Mouse (Mus musculus): ENCODE results near the gene Cyp2s1. TPM values are rescaled to one million over a fixed set of nuclear protein-coding genes. Genes with fewer than 3 reads are reported as not detected.

The Cyp2s1 gene
- polyA plus RNA-seq, 1 experiment, result 4.9 TPM

- no peak overlapping the region for H3K4me3 ChIP-seq (ENCODE audit: insufficient read depth, low read length)
- TF ChIP-seq CTCF (IDR thresholded peaks at IDR 0.05; ENCODE audit: extremely low read depth, insufficient read depth, low read length), result no peak
- TF ChIP-seq POLR2A (IDR thresholded peaks at IDR 0.05; ENCODE audit: extremely low read depth, insufficient read depth, low read length), result no peak
- no peak overlapping the region for H3K27ac ChIP-seq (ENCODE audit: insufficient read depth, low read length)
- H3K4me1 ChIP-seq (ENCODE audit: control insufficient read depth, insufficient read depth, low read length), result no peaks in the 10 kb centered on the region
Measured at GRCm38 (mm10) chr7:25815571-25815970, 1.1 kb downstream of the Cyp2s1 start.

- no peak overlapping the region for H3K4me3 ChIP-seq (ENCODE audit: insufficient read depth, low read length)
- TF ChIP-seq POLR2A (IDR thresholded peaks at IDR 0.05; ENCODE audit: extremely low read depth, insufficient read depth, low read length) (no peak), CTCF (IDR thresholded peaks at IDR 0.05; ENCODE audit: extremely low read depth, insufficient read depth, low read length) (no peak)
Measured at GRCm38 (mm10) chr7:25814711-25815110, 2.0 kb downstream of the Cyp2s1 start.

GRCm38 (mm10) chr7:25812195-25812594 lies 4.5 kb downstream of the Cyp2s1 start:
- no peak overlapping the region for H3K4me3 ChIP-seq (ENCODE audit: insufficient read depth, low read length)
- TF ChIP-seq POLR2A (IDR thresholded peaks at IDR 0.05; ENCODE audit: extremely low read depth, insufficient read depth, low read length), result no peak
- TF ChIP-seq CTCF (IDR thresholded peaks at IDR 0.05; ENCODE audit: extremely low read depth, insufficient read depth, low read length), result no peak
- H3K4me1 ChIP-seq (ENCODE audit: control insufficient read depth, insufficient read depth, low read length), result no peaks in the 10 kb centered on the region

More at GRCm38 (mm10) chr7:25814711-25815110, 2.0 kb downstream of the Cyp2s1 start:
- Histone ChIP-seq H3K27ac (ENCODE audit: insufficient read depth, low read length) (no peak overlapping the region), H3K4me1 (ENCODE audit: control insufficient read depth, insufficient read depth, low read length) (no peaks in the 10 kb centered on the region)

GRCm38 (mm10) chr7:25811716-25812115 lies 5.0 kb downstream of the Cyp2s1 start:
- TF ChIP-seq POLR2A (IDR thresholded peaks at IDR 0.05; ENCODE audit: extremely low read depth, insufficient read depth, low read length) (no peak), CTCF (IDR thresholded peaks at IDR 0.05; ENCODE audit: extremely low read depth, insufficient read depth, low read length) (no peak)
- no peaks in the 10 kb centered on the region for H3K4me1 ChIP-seq (ENCODE audit: control insufficient read depth, insufficient read depth, low read length)
- no peak overlapping the region for H3K27ac ChIP-seq (ENCODE audit: insufficient read depth, low read length)
- H3K4me3 ChIP-seq (ENCODE audit: insufficient read depth, low read length), result no peak overlapping the region

More at GRCm38 (mm10) chr7:25812195-25812594, 4.5 kb downstream of the Cyp2s1 start:
- no peak overlapping the region for H3K27ac ChIP-seq (ENCODE audit: insufficient read depth, low read length)

GRCm38 (mm10) chr7:25805631-25806343 lies 10.9 kb downstream of the Cyp2s1 start:
- TF ChIP-seq CTCF (IDR thresholded peaks at IDR 0.05; ENCODE audit: extremely low read depth, insufficient read depth, low read length), result peak; percentile 69
- no peak for TF ChIP-seq POLR2A (IDR thresholded peaks at IDR 0.05; ENCODE audit: extremely low read depth, insufficient read depth, low read length)
- no peak overlapping the region for H3K27ac ChIP-seq (ENCODE audit: insufficient read depth, low read length)
- H3K4me1 ChIP-seq (ENCODE audit: control insufficient read depth, insufficient read depth, low read length), result 0 out of 2 replicates have a peak, but pooled peaks cover 1% of the 10 kb centered on the region
- H3K4me3 ChIP-seq (ENCODE audit: insufficient read depth, low read length), result peak overlapping the region; percentile 22

- no peak overlapping the region for H3K4me3 ChIP-seq (ENCODE audit: insufficient read depth, low read length)
- TF ChIP-seq POLR2A (IDR thresholded peaks at IDR 0.05; ENCODE audit: extremely low read depth, insufficient read depth, low read length) (no peak), CTCF (IDR thresholded peaks at IDR 0.05; ENCODE audit: extremely low read depth, insufficient read depth, low read length) (no peak)
- no peak overlapping the region for H3K27ac ChIP-seq (ENCODE audit: insufficient read depth, low read length)
- 0 out of 2 replicates have a peak, but pooled peaks cover 1% of the 10 kb centered on the region for H3K4me1 ChIP-seq (ENCODE audit: control insufficient read depth, insufficient read depth, low read length)
Measured at GRCm38 (mm10) chr7:25804792-25805191, 11.9 kb downstream of the Cyp2s1 start.

- H3K4me1 ChIP-seq (ENCODE audit: control insufficient read depth, insufficient read depth, low read length), result 0 out of 2 replicates have a peak, but pooled peaks cover 1% of the 10 kb centered on the region
- H3K27ac ChIP-seq (ENCODE audit: insufficient read depth, low read length), result no peak overlapping the region
- no peak overlapping the region for H3K4me3 ChIP-seq (ENCODE audit: insufficient read depth, low read length)
- TF ChIP-seq CTCF (IDR thresholded peaks at IDR 0.05; ENCODE audit: extremely low read depth, insufficient read depth, low read length), result no peak
- TF ChIP-seq POLR2A (IDR thresholded peaks at IDR 0.05; ENCODE audit: extremely low read depth, insufficient read depth, low read length), result no peak
Measured at GRCm38 (mm10) chr7:25803460-25803859, 13.3 kb downstream of the Cyp2s1 start.

- no peak for TF ChIP-seq POLR2A (IDR thresholded peaks at IDR 0.05; ENCODE audit: extremely low read depth, insufficient read depth, low read length)
- TF ChIP-seq CTCF (IDR thresholded peaks at IDR 0.05; ENCODE audit: extremely low read depth, insufficient read depth, low read length), result no peak
- Histone ChIP-seq H3K27ac (ENCODE audit: insufficient read depth, low read length) (no peak overlapping the region), H3K4me1 (ENCODE audit: control insufficient read depth, insufficient read depth, low read length) (0 out of 2 replicates have a peak, but pooled peaks cover 1% of the 10 kb centered on the region), H3K4me3 (ENCODE audit: insufficient read depth, low read length) (no peak overlapping the region)
Measured at GRCm38 (mm10) chr7:25802241-25803125, 14.2 kb downstream of the Cyp2s1 start.

GRCm38 (mm10) chr7:25801031-25801430 lies 15.7 kb downstream of the Cyp2s1 start:
- H3K4me1 ChIP-seq (ENCODE audit: control insufficient read depth, insufficient read depth, low read length), result 0 out of 2 replicates have a peak, but pooled peaks cover 1% of the 10 kb centered on the region
- no peak overlapping the region for H3K27ac ChIP-seq (ENCODE audit: insufficient read depth, low read length)
- no peak overlapping the region for H3K4me3 ChIP-seq (ENCODE audit: insufficient read depth, low read length)
- no peak for TF ChIP-seq CTCF (IDR thresholded peaks at IDR 0.05; ENCODE audit: extremely low read depth, insufficient read depth, low read length)
- TF ChIP-seq POLR2A (IDR thresholded peaks at IDR 0.05; ENCODE audit: extremely low read depth, insufficient read depth, low read length), result no peak

Data from cortical plate, adult 2 months (tissue).